Mouse (Mus musculus): ENCODE measurements at regions not wholly inside any gene's neighbourhood (a gene's known extent, or its start where the extent isn't known, plus 50 kb on each side); places are given as distances from the start of the nearest gene placed in this dataset.

DNA sequence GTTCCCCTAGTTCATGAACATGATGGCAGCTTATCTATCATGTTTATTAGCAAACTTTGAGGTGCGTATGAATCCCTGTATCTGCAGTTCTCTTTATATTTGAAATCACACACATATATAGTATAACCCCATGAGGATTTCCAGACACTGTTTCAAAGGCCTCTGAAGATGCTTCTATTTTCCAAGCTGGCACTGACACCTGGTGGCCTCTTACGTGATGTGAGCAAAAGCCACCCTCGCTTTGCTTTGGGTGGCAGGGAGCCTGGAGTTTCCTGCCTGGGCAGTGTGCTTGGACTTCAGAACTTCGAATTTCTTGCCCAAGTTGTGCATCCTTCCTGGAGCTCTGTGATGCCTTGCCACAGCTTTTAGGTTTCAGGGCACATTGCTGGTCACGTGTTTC is 1817.1 kb downstream of the 9330182O14Rik start:
- TF ChIP-seq CTCF (conservative IDR thresholded peaks at IDR 0.05; ENCODE audit: low read length) (peak; percentile 26; the same call in 1 of the 2 replicates), NANOG (IDR thresholded peaks at IDR 0.05; ENCODE audit: borderline replicate concordance, low read length) (no peak)
